Mouse (Mus musculus) ES-Bruce4 (cell line): ENCODE measurements at regions not wholly inside any gene's neighbourhood (a gene's known extent, or its start where the extent isn't known, plus 50 kb on each side); places are given as distances from the start of the nearest gene placed in this dataset.

Experiments used
- CTCF ChIP-seq: IDR thresholded peaks from one replicate; pipeline ENCODE4 v1.8.1; 2011; ENCODE audit warnings: low read depth, low read length
- EP300 ChIP-seq: IDR thresholded peaks from 2 replicates; pipeline ENCODE4 v1.6.1; 2011; ENCODE audit warnings: low read depth, low read length; ENCODE audit not compliant: insufficient read depth
- POLR2A ChIP-seq: IDR thresholded peaks from one replicate; pipeline ENCODE4 v1.8.1; 2011; ENCODE audit warnings: low read length; ENCODE audit not compliant: insufficient read depth

DNA sequence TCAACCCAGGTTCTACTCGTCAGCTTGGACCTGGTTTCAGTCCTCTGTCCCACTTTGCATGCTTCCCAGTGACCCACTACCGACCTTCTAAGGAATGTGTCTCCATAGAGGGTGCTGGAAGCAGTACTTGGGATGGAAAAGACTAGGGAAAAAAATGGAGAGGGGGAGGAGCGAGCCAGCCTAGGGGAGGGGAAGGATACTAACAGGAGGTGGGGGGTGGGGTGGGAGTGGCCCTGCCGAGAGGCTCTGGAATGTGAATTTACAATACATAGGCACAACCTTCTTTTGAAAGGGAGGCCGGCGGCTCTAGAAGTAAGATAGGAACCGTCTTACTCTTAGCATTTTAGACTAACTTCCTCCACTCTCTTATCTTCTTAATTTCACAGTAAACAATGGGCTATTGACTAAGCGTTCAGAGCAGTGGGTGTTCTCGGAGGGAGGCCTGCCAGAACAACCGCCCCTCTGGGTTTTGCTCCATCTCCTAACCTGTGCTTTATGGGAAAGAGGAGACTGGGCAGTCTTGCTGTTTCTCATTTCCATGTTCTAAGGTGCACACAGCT, 145.1 kb downstream of the Foxo1 start:
- TF ChIP-seq CTCF = no peak
- TF ChIP-seq EP300 = peak; percentile 84
- no peak for TF ChIP-seq POLR2A
